Mouse (Mus musculus) limb, embryonic 14.5 days (tissue): ENCODE measurements at regions not wholly inside any gene's neighbourhood (a gene's known extent, or its start where the extent isn't known, plus 50 kb on each side); places are given as distances from the start of the nearest gene placed in this dataset.
A peak's percentile ranks its signal among the peaks of the same experiment; 100 is the strongest.

Experiments
- ATAC-seq: fragments of 200-750 bp; cut with Nextera tagmentation; 2 replicates; pipeline ENCODE4 v1.8.0; 2017; ENCODE audit warnings: low read depth, moderate number of reproducible peaks, moderate TSS enrichment; ENCODE audit not compliant: low FRiP score
- DNase-seq: peaks from one replicate; pipeline ENCODE4 v3.0.0-alpha.2; 2015; ENCODE audit warnings: low spot score
- H3K27ac ChIP-seq: fragments of 300-500 bp; sonication (generic); replicated peaks from 2 replicates; pipeline ENCODE4 v1.5.1; 2014; ENCODE audit warnings: low read depth, mild to moderate bottlenecking, low read length, moderate library complexity, mixed read lengths
- H3K27me3 ChIP-seq: fragments of 300-500 bp; sonication (generic); 2 replicates; pipeline ENCODE4 v1.6.1; 2014; ENCODE audit warnings: low read length, mixed read lengths; ENCODE audit not compliant: control insufficient read depth, insufficient read depth
- H3K36me3 ChIP-seq: fragments of 300-500 bp; sonication (generic); 2 replicates; pipeline ENCODE4 v1.6.1; 2014; ENCODE audit warnings: mild to moderate bottlenecking, low read length, moderate library complexity, mixed read lengths; ENCODE audit not compliant: control insufficient read depth, insufficient read depth
- H3K4me1 ChIP-seq: fragments of 300-500 bp; sonication (generic); 2 replicates; pipeline ENCODE4 v1.6.1; 2014; ENCODE audit warnings: antibody characterized with exemption, low read length, mixed read lengths; ENCODE audit not compliant: control insufficient read depth, insufficient read depth
- H3K4me2 ChIP-seq: fragments of 300-500 bp; sonication (generic); replicated peaks from 2 replicates; pipeline ENCODE4 v1.6.1; 2014; ENCODE audit warnings: low read depth, mild to moderate bottlenecking, low read length, moderate library complexity; ENCODE audit not compliant: severe bottlenecking
- H3K4me3 ChIP-seq: fragments of 300-500 bp; sonication (generic); replicated peaks from 2 replicates; pipeline ENCODE4 v1.5.1; 2014; ENCODE audit warnings: low read length
- H3K9ac ChIP-seq: fragments of 300-500 bp; sonication (generic); 2 replicates; pipeline ENCODE4 v1.6.1; 2014; ENCODE audit warnings: mild to moderate bottlenecking, low read depth, low read length, moderate library complexity; ENCODE audit not compliant: severe bottlenecking
- H3K9me3 ChIP-seq: fragments of 300-500 bp; sonication (generic); 2 replicates; pipeline ENCODE4 v1.6.1; 2016; ENCODE audit warnings: low read length; ENCODE audit not compliant: control insufficient read depth
- POLR2A ChIP-seq: fragments of 200-500 bp; IDR thresholded peaks from 2 replicates; pipeline ENCODE4 v1.8.0; 2012; ENCODE audit warnings: inconsistent platforms, mild to moderate bottlenecking, moderate library complexity, borderline replicate concordance; ENCODE audit not compliant: insufficient read depth, insufficient read length; ENCODE audit errors: extremely low read depth
- WGBS: fragments of 180-500 bp; shearing (Covaris S2); extraction: QIAGEN DNeasy Blood & Tissue Kit; methylation state at CpG from one replicate; pipeline ENCODE4 v1.1.7; 2014; 5-methylcytosine and 5-hydroxymethylcytosine counted together

DNA sequence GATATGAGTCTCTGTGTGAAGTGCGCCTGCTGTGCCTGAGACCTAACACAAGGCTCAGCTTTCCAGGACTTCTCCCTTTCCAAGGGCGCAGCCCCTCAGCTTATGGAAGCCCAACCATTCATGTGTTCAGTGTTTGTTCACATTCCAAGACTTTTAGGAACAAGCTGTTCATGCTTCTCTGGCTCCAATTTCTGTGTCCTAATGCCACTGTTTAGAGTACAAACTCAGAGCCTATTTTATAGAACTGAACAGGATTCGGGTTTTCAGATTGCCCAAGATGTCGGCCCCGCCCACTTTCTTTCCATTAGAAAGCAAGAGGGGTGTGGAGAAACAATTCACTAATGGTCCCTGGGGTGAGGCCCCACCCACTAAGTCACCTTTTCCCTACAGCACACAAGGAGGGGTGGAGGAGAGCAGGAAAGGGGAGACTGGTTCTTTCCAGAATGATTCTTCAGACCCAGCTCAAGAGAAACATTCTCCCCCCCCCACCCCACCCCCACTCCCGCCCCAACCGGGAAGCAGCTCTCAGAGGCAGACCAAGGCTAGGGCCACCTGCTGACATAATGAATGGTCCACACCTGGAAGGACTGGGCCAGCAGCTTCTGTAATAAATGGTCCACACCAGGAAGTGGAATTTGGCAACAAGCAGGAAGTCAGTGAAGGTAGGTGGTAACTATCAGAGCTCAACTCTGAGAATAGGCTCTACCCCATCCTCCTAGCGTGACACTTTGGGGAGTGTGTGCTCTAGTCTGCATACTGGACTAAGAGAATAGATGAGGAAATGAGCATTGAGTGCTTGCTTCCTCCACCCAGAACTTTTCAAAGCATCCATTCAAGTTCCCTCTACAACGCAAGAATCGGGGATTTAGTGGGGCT, 120.2 kb upstream of the Zfp648 start:
- no peaks in the 10 kb centered on the region for H3K27me3 ChIP-seq
- H3K4me1 ChIP-seq, result peaks cover 3% of the 10 kb centered on the region
- no peaks in the 10 kb centered on the region for H3K9me3 ChIP-seq
- WGBS, result 47% methylated on average over 10 of the region's 10 CpGs
- no peak for ATAC-seq
- no peak overlapping the region for H3K27ac ChIP-seq
- no peaks in the 10 kb centered on the region for H3K36me3 ChIP-seq
- no peak overlapping the region for H3K4me2 ChIP-seq
- H3K9ac ChIP-seq, result no peak overlapping the region
- DNase-seq, result peak; percentile 13
- TF ChIP-seq POLR2A, result no peak
- H3K4me3 ChIP-seq, result no peak overlapping the region

DNA sequence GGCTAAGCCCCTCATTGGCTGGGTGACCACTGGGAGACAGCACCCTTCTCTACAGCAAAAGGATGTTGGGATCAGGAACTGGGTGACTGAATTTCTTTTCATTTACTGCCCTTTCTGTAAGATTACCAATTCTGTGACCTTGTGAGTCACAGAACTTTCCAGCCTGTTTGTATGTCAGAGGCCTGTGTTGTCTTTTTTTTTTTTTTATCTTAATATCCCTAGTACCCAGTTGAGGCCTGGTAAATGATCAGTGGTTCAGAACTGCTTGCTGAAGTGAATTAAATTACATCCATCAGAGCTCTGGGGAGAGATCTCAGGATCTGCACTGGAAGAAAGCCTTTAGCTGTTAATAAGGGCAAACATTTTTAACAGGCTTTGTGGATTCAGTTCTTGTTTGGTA, 114.8 kb upstream of the Zfp648 start:
- Histone ChIP-seq H3K4me1 (no peaks in the 10 kb centered on the region), H3K27me3 (no peaks in the 10 kb centered on the region), H3K9me3 (no peaks in the 10 kb centered on the region), H3K36me3 (no peaks in the 10 kb centered on the region), H3K4me3 (no peak overlapping the region), H3K4me2 (no peak overlapping the region), H3K9ac (no peak overlapping the region), H3K27ac (no peak overlapping the region)
- no peak for ATAC-seq
- DNase-seq, result no peak
- TF ChIP-seq POLR2A, result no peak

DNA sequence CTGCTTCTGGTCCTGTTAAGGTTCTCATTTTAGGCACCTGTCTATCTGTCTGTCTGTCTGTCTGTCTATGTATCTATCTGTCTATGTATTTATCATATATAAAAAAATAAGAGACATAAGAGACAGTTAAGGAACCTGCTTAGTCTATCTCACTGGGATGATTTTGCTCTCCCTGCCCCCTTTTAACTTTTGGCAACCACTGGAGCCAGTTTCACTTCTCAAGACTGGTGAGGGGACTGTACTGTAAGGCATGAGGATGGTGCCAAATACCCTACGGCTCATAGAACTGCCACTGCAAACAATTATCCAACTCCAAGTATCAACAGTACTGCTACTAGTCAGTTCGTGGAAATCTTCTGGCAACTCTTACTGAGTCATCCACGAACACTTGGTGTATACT, 111.2 kb upstream of the Zfp648 start:
- ATAC-seq (no peak), DNase-seq (no peak)
- no peaks in the 10 kb centered on the region for H3K4me1 ChIP-seq
- H3K36me3 ChIP-seq, result no peaks in the 10 kb centered on the region
- no peak overlapping the region for H3K4me3 ChIP-seq
- WGBS, result 89% methylated on average over 3 of the region's 3 CpGs
- H3K9ac ChIP-seq, result no peak overlapping the region
- H3K27ac ChIP-seq, result no peak overlapping the region
- H3K4me2 ChIP-seq, result no peak overlapping the region
- H3K9me3 ChIP-seq, result no peaks in the 10 kb centered on the region
- H3K27me3 ChIP-seq, result no peaks in the 10 kb centered on the region
- TF ChIP-seq POLR2A, result no peak

DNA sequence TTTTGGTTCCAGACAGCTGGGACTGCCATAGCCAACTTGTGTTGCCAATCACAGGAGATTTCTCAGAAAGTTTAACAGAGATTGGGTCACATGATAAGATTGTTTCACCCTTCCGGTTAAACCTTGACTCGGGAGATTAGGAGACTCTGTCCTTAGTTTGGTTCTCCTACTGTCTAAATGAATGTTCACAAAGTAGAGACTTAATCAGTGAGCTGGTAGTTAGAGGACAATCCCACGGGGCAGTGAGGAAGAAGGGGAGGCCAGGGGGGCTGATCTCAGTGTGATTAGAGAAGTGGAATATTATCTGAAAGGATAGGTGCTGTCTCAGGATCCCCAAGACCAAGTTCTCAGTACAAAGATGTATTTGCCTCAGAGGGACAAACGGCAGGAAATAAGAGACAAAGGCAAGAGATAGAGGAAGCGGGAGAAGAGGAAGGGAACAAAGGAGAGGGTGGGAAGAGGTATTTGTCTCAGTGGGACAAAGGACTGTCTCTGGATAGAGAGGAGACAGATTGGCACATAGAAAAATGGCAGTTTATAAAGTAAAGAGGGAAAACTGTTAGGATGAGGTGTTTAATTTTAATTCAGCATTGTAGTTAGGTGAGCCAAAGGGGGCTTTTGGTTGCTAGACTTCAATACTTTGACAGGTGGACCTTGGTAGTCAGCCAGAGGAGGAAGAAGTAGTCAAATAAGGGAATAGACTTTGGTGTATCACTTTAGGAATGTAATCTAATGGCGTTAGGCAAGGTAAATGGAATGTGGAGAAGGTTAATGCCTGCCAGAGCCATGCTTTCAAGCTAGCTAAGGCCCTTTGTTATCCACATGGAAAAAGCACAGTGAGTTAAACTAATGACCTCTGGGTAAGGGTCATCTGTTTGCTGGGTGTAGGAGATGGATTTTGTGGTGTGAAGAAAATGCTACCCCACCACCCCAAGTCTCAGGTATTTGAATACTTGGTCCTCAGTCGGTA, 110.2 kb upstream of the Zfp648 start:
- H3K27me3 ChIP-seq, result no peaks in the 10 kb centered on the region
- no peak overlapping the region for H3K27ac ChIP-seq
- no peak for ATAC-seq
- H3K4me3 ChIP-seq, result no peak overlapping the region
- no peak overlapping the region for H3K4me2 ChIP-seq
- WGBS, result 78% methylated on average over 7 of the region's 7 CpGs
- H3K9ac ChIP-seq, result no peak overlapping the region
- no peak for TF ChIP-seq POLR2A
- H3K36me3 ChIP-seq, result no peaks in the 10 kb centered on the region
- H3K9me3 ChIP-seq, result no peaks in the 10 kb centered on the region
- no peak for DNase-seq
- no peaks in the 10 kb centered on the region for H3K4me1 ChIP-seq

DNA sequence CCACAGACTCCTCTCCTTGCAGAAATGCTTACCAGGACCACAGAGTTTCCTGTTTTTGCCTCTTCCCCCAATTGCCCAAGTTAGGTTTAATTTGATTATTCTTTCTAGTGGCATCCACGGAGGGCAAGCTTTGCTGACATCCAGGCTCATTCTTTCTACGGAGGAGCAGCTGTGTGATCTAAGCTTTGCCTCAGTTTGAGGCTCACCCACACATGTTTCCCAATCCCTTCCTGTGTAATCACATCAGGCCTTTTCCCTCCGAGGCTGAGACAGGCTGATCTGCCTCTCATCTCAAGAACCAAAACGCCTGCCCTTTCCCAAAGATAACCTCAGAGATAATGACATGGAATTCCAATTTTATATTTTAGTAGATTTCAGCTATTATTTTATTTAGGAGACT, 107.4 kb upstream of the Zfp648 start:
- Histone ChIP-seq H3K4me2 (no peak overlapping the region), H3K9me3 (no peaks in the 10 kb centered on the region), H3K4me1 (no peaks in the 10 kb centered on the region), H3K4me3 (no peak overlapping the region), H3K27me3 (no peaks in the 10 kb centered on the region), H3K27ac (no peak overlapping the region), H3K9ac (no peak overlapping the region), H3K36me3 (no peaks in the 10 kb centered on the region)
- DNase-seq, result no peak
- WGBS, result 69% methylated on average over 4 of the region's 4 CpGs
- no peak for ATAC-seq
- TF ChIP-seq POLR2A, result no peak
